Mouse (Mus musculus) C2C12 (cell line): ENCODE measurements around the gene Pus7. TPM values are rescaled to one million over a fixed set of nuclear protein-coding genes. Genes with fewer than 3 reads are reported as not detected.

Experiments
- H3K27me3 ChIP-seq: one replicate; pipeline ENCODE4 v1.6.1; 2011; ENCODE audit not compliant: control insufficient read depth, insufficient read depth, insufficient read length
- H3K36me3 ChIP-seq: one replicate; pipeline ENCODE4 v1.6.1; 2011; ENCODE audit not compliant: control insufficient read depth, insufficient read depth
- H3K4me3 ChIP-seq: one replicate; pipeline ENCODE4 v1.5.1; 2011; ENCODE audit warnings: mild to moderate bottlenecking, control low read depth; ENCODE audit not compliant: poor library complexity, insufficient read depth, severe bottlenecking
- H3K79me2 ChIP-seq: one replicate; pipeline ENCODE4 v1.6.1; 2011; ENCODE audit not compliant: control insufficient read depth, insufficient read depth
- H3K79me3 ChIP-seq: one replicate; pipeline ENCODE4 v1.6.1; 2011; ENCODE audit warnings: low read depth, control low read depth
- H3ac ChIP-seq: one replicate; pipeline ENCODE3; 2011; ENCODE audit warnings: low read depth; ENCODE audit not compliant: control insufficient read depth, insufficient read length
- CEBPB ChIP-seq: IDR thresholded peaks from one replicate; pipeline ENCODE4 v1.6.1; 2011; ENCODE audit warnings: low read depth, mild to moderate bottlenecking, control low read depth, moderate library complexity
- CTCF ChIP-seq: IDR thresholded peaks from one replicate; pipeline ENCODE4 v1.5.1; 2011; ENCODE audit not compliant: control insufficient read depth, insufficient read depth, insufficient read length
- FOSL1 ChIP-seq: IDR thresholded peaks from one replicate; pipeline ENCODE4 v1.8.0; 2011; ENCODE audit warnings: mild to moderate bottlenecking, low read length; ENCODE audit not compliant: poor library complexity, insufficient read depth, severe bottlenecking
- MAX ChIP-seq: IDR thresholded peaks from one replicate; pipeline ENCODE4 v1.6.1; 2011; ENCODE audit warnings: mild to moderate bottlenecking, control low read depth
- MYOD1 ChIP-seq: IDR thresholded peaks from one replicate; pipeline ENCODE4 v1.6.1; 2011; ENCODE audit warnings: low read depth; ENCODE audit not compliant: control insufficient read depth, insufficient read length
- MYOG ChIP-seq: IDR thresholded peaks from one replicate; pipeline ENCODE4 v1.6.1; 2011; ENCODE audit not compliant: control insufficient read depth, insufficient read length; ENCODE audit errors: extremely low read depth
- USF1 ChIP-seq: IDR thresholded peaks from one replicate; pipeline ENCODE4 v1.6.1; 2011; ENCODE audit warnings: low read depth, mild to moderate bottlenecking, control low read depth, moderate library complexity
- polyA plus RNA-seq: library from polyadenylated mRNA; unstranded; fragments of >200 nt; fragmentation: generic; extraction: Trizol; gene quantifications from one replicate; pipeline ENCODE4 v1.2.1, GENCODE M21; 2012; ENCODE audit warnings: missing spikeins

The Pus7 gene
- polyA plus RNA-seq, 1 experiment: 12.5 TPM

DNA sequence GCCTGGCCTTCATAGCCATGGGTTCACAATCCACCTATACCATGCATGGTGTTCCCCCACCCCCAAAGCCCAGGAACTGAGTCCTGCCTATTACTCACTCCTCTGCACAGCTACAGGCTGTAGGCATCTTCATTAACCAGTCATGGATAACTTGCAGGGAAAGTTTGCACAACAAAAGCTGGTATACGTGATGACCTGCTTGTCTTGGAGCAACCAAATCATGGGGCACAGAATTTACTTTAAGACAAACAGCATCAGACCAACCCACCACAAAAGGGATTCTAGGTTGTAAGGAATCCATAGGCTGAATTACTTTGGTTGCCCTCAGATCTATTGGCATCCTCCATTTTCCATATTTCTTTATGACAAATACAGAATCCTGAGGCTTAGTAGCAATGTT, 86.1 kb downstream of the Pus7 start:
- Histone ChIP-seq H3K79me2 (no peaks in the 10 kb centered on the region), H3K4me3 (no peak overlapping the region), H3ac (no peak overlapping the region), H3K79me3 (no peaks in the 10 kb centered on the region), H3K27me3 (no peaks in the 10 kb centered on the region), H3K36me3 (peaks cover 14% of the 10 kb centered on the region)
- TF ChIP-seq MYOG (no peak), MYOD1 (no peak), CEBPB (no peak), FOSL1 (no peak), MAX (no peak), USF1 (no peak), CTCF (no peak)

Other genes starting within 250 kb of the Pus7 start
- gene Srpk2, start 99.1 kb downstream of the Pus7 start, polyA plus RNA-seq: 4.9 TPM
- gene Rint1, start 4.0 kb upstream of the Pus7 start, polyA plus RNA-seq: 9.5 TPM
- gene Tomm7, start 60.5 kb upstream of the Pus7 start, polyA plus RNA-seq: 125 TPM
- gene Fam126a, start 247.0 kb upstream of the Pus7 start, polyA plus RNA-seq: 10.1 TPM